Mouse (Mus musculus) forebrain, postnatal 0 days (tissue): ENCODE data around the gene Atxn2l. TPM values are rescaled to one million over a fixed set of nuclear protein-coding genes. Genes with fewer than 3 reads are reported as not detected.
A peak's percentile ranks its signal among the peaks of the same experiment; 100 is the strongest.
"Not testable (repeated sequence)": the region's sequence is repeated elsewhere in the genome, so short reads cannot be mapped to it uniquely, and the experiment has no call there.

Source experiments
- ATAC-seq: fragments of 200-750 bp; cut with Nextera tagmentation; 2 replicates; pipeline ENCODE4 v1.8.0; 2017; ENCODE audit warnings: mild to moderate bottlenecking, moderate library complexity
- DNase-seq: peaks from one replicate; pipeline ENCODE4 v3.0.0-alpha.2; 2015
- H3K27ac ChIP-seq: fragments of 300-500 bp; sonication (generic); 2 replicates; pipeline ENCODE4 v1.5.1; 2014; ENCODE audit warnings: low read depth, mild to moderate bottlenecking, antibody characterized with exemption, low read length, moderate library complexity, mixed read lengths
- H3K27me3 ChIP-seq: fragments of 300-500 bp; sonication (generic); 2 replicates; pipeline ENCODE4 v1.6.1; 2014; ENCODE audit warnings: mild to moderate bottlenecking, low read length, mixed read lengths; ENCODE audit not compliant: insufficient read depth
- H3K36me3 ChIP-seq: fragments of 300-500 bp; sonication (generic); 2 replicates; pipeline ENCODE4 v1.6.1; 2014; ENCODE audit warnings: mild to moderate bottlenecking, moderate library complexity; ENCODE audit not compliant: insufficient read depth
- H3K4me1 ChIP-seq: fragments of 300-500 bp; sonication (generic); 2 replicates; pipeline ENCODE4 v1.6.1; 2014; ENCODE audit warnings: antibody characterized with exemption; ENCODE audit not compliant: insufficient read depth
- H3K4me2 ChIP-seq: fragments of 300-500 bp; sonication (generic); 2 replicates; pipeline ENCODE4 v1.6.1; 2014; ENCODE audit warnings: low read depth, mild to moderate bottlenecking, moderate library complexity
- H3K4me3 ChIP-seq: fragments of 300-500 bp; sonication (generic); 2 replicates; pipeline ENCODE4 v1.5.1; 2014; ENCODE audit warnings: low read depth, low read length, mixed read lengths
- H3K9ac ChIP-seq: fragments of 300-500 bp; sonication (generic); 2 replicates; pipeline ENCODE4 v1.6.1; 2014; ENCODE audit warnings: mild to moderate bottlenecking
- H3K9me3 ChIP-seq: fragments of 300-500 bp; sonication (generic); 2 replicates; pipeline ENCODE4 v1.6.1; 2016; ENCODE audit warnings: low read length
- CTCF ChIP-seq: sonication (generic); IDR thresholded peaks from 2 replicates; pipeline ENCODE4 v1.5.1; 2016; ENCODE audit warnings: antibody characterized with exemption, control low read depth, low read depth
- WGBS: fragments of 180-500 bp; shearing (Covaris S2); extraction: QIAGEN DNeasy Blood & Tissue Kit; methylation state at CpG from one replicate; pipeline ENCODE4 v1.1.7; 2014; 5-methylcytosine and 5-hydroxymethylcytosine counted together
- polyA plus RNA-seq: library from polyadenylated mRNA; unstranded; fragments of >200 nt; fragmentation: Nextera tagmentation; extraction: Ambion mirVana; gene quantifications from 2 replicates; pipeline ENCODE4 v1.2.1, GENCODE M21; 2015
- total RNA-seq: library from RNA; depleted of rRNA; stranded (reverse); fragments of >200 nt; gene quantifications from 2 replicates; pipeline ENCODE4 v1.2.3, GENCODE M21; 2014

Atxn2l gene
- total and polyA plus RNA-seq, 2 experiments from 2014 or later, result 56.8 to 89.0 TPM

GRCm38 (mm10) chr7:126491973-126492372 lies 11.3 kb downstream of the Atxn2l start:
- no peak for DNase-seq
- Histone ChIP-seq H3K9ac (no peak overlapping the region), H3K4me2 (no peak overlapping the region), H3K9me3 (no peaks in the 10 kb centered on the region), H3K4me1 (peaks cover 5% of the 10 kb centered on the region; the same call in 1 of the 2 replicates), H3K36me3 (peaks cover 82% of the 10 kb centered on the region), H3K4me3 (no peak overlapping the region), H3K27me3 (no peaks in the 10 kb centered on the region), H3K27ac (no peak overlapping the region)
- no peak for TF ChIP-seq CTCF
- WGBS, result 64% methylated on average over 11 of the region's 11 CpGs
- ATAC-seq, result no peak

GRCm38 (mm10) chr7:126491005-126491404 lies 12.2 kb downstream of the Atxn2l start:
- no peak for TF ChIP-seq CTCF
- peaks cover 5% of the 10 kb centered on the region; the same call in 1 of the 2 replicates for H3K4me1 ChIP-seq
- no peak overlapping the region for H3K9ac ChIP-seq
- H3K4me2 ChIP-seq, result no peak overlapping the region
- no peak for DNase-seq
- peaks cover 72% of the 10 kb centered on the region for H3K36me3 ChIP-seq
- no peak overlapping the region for H3K27ac ChIP-seq
- no peaks in the 10 kb centered on the region for H3K27me3 ChIP-seq
- 86% methylated on average over 1 of the region's 1 CpGs for WGBS
- ATAC-seq, result no peak
- no peak overlapping the region for H3K4me3 ChIP-seq
- H3K9me3 ChIP-seq, result no peaks in the 10 kb centered on the region

GRCm38 (mm10) chr7:126487617-126488385 lies 15.4 kb downstream of the Atxn2l start:
- not testable (repeated sequence) for H3K27me3 ChIP-seq, H3K9me3 ChIP-seq, H3K4me1 ChIP-seq, ATAC-seq, DNase-seq
- Histone ChIP-seq H3K27ac (peak overlapping the region; percentile 64; the same call in 1 of the 2 replicates), H3K36me3 (peaks cover 40% of the 10 kb centered on the region), H3K4me2 (peak overlapping the region; percentile 87), H3K4me3 (peak overlapping the region; percentile 54), H3K9ac (peak overlapping the region; percentile 67)
- 19% methylated on average over 21 of the region's 25 CpGs for WGBS

- no peaks in the 10 kb centered on the region for H3K9me3 ChIP-seq
- peak within 1 kb of the TSS; percentile 87 for H3K4me2 ChIP-seq
- peak within 1 kb of the TSS; percentile 67 for H3K9ac ChIP-seq
- peaks cover 33% of the 10 kb centered on the region for H3K36me3 ChIP-seq
- ATAC-seq, result peak; percentile 98
- peak; percentile 72 for TF ChIP-seq CTCF
- peaks cover 5% of the 10 kb centered on the region; the same call in 1 of the 2 replicates for H3K4me1 ChIP-seq
- H3K4me3 ChIP-seq, result peak within 1 kb of the TSS; percentile 54
- peak within 1 kb of the TSS; percentile 76 for H3K27ac ChIP-seq
- peak; percentile 97 for DNase-seq
- H3K27me3 ChIP-seq, result no peaks in the 10 kb centered on the region
- WGBS, result 2% methylated on average over 32 of the region's 32 CpGs
These were observed 16.2 kb downstream of the Atxn2l start, which contains the start of gene Tufm for GRCm38 (mm10) chr7:126487052-126487483. Gene Tufm (plus strand): TSS chr7:126487361.

- no peak for DNase-seq
- H3K4me1 ChIP-seq, result no peaks in the 10 kb centered on the region
- H3K4me2 ChIP-seq, result peak overlapping the region; percentile 60
- peak overlapping the region; percentile 32 for H3K4me3 ChIP-seq
- ATAC-seq, result no peak
- H3K27me3 ChIP-seq, result no peaks in the 10 kb centered on the region
- no peaks in the 10 kb centered on the region for H3K9me3 ChIP-seq
- TF ChIP-seq CTCF, result no peak
- no peaks in the 10 kb centered on the region for H3K36me3 ChIP-seq
- peak overlapping the region; percentile 43 for H3K9ac ChIP-seq
- WGBS, result 0% methylated on average over 23 of the region's 23 CpGs
- H3K27ac ChIP-seq, result no peak overlapping the region
These were observed 20.8 kb downstream of the Atxn2l start for GRCm38 (mm10) chr7:126482392-126482871.

- H3K9me3 ChIP-seq, result no peaks in the 10 kb centered on the region
- no peak overlapping the region for H3K4me2 ChIP-seq
- H3K4me3 ChIP-seq, result no peak overlapping the region
- 24% methylated on average over 5 of the region's 5 CpGs for WGBS
- no peaks in the 10 kb centered on the region for H3K36me3 ChIP-seq
- no peak overlapping the region for H3K9ac ChIP-seq
- no peaks in the 10 kb centered on the region for H3K4me1 ChIP-seq
- peak; percentile 72 for TF ChIP-seq CTCF
- H3K27me3 ChIP-seq, result no peaks in the 10 kb centered on the region
- no peak overlapping the region for H3K27ac ChIP-seq
- ATAC-seq, result no peak
- no peak for DNase-seq
These were observed 21.5 kb downstream of the Atxn2l start for GRCm38 (mm10) chr7:126481699-126482098.

GRCm38 (mm10) chr7:126474993-126475581 lies 28.1 kb downstream of the Atxn2l start, which contains the start of gene Sh2b1:
Gene Sh2b1 (minus strand): TSS chr7:126475424.
- peaks cover 28% of the 10 kb centered on the region for H3K36me3 ChIP-seq
- H3K27ac ChIP-seq, result peak within 1 kb of the TSS; percentile 94
- peak; percentile 97 for ATAC-seq
- TF ChIP-seq CTCF, result peak; percentile 53
- no peaks in the 10 kb centered on the region for H3K27me3 ChIP-seq
- no peaks in the 10 kb centered on the region for H3K9me3 ChIP-seq
- DNase-seq, result peak; percentile 98
- peak within 1 kb of the TSS; percentile 95 for H3K4me2 ChIP-seq
- WGBS, result 3% methylated on average over 53 of the region's 53 CpGs
- H3K9ac ChIP-seq, result peak within 1 kb of the TSS; percentile 92
- peaks cover 14% of the 10 kb centered on the region; the same call in 1 of the 2 replicates for H3K4me1 ChIP-seq
- peak within 1 kb of the TSS; percentile 84 for H3K4me3 ChIP-seq
